Mouse (Mus musculus): Measurements from ENCODE around the gene Gm853. TPM values are rescaled to one million over a fixed set of nuclear protein-coding genes. Genes with fewer than 3 reads are reported as not detected.

Gm853 gene
- not detected in 2 replicates for polyA plus RNA-seq (2012; rRNA removed)

GRCm38 (mm10) chr4:130222179-130222578, at the start of gene Gm853:
Gm853 (minus strand) TSS chr4:130222401.

GRCm38 (mm10) chr4:130175072-130175711, 47.0 kb downstream of the Gm853 start, which contains the start of gene Tinagl1:
Tinagl1 (minus strand) TSS chr4:130175122.

Other genes with a start within 250 kb of the Gm853 start
- 0.16 and 0.66 TPM in 2 replicates for gene Adgrb2, start 237.5 kb downstream of the Gm853 start, polyA plus RNA-seq (2012; rRNA removed)
- gene Col16a1, start 174.6 kb downstream of the Gm853 start, polyA plus RNA-seq (2012; rRNA removed), result 1.8 and 4.6 TPM in 2 replicates
- gene Pef1, start 119.8 kb downstream of the Gm853 start, polyA plus RNA-seq (2012; rRNA removed), result 20.9 and 25.4 TPM in 2 replicates
- 0.02 TPM in 1 of 2 replicates, not detected in the other for gene Hcrtr1, start 83.0 kb downstream of the Gm853 start, polyA plus RNA-seq (2012; rRNA removed)
- 21.6 and 23.1 TPM in 2 replicates for gene Tinagl1, start 47.3 kb downstream of the Gm853 start, polyA plus RNA-seq (2012; rRNA removed)
- gene Serinc2, start 56.8 kb upstream of the Gm853 start, polyA plus RNA-seq (2012; rRNA removed), result 0.29 and 0.81 TPM in 2 replicates
- gene Fabp3, start 86.2 kb upstream of the Gm853 start, polyA plus RNA-seq (2012; rRNA removed), result 0.29 and 1.3 TPM in 2 replicates
- not detected in 2 replicates for gene Gm10570, start 86.3 kb upstream of the Gm853 start, polyA plus RNA-seq (2012; rRNA removed)
- gene Zcchc17, start 137.5 kb upstream of the Gm853 start, polyA plus RNA-seq (2012; rRNA removed), result 20.1 and 21.8 TPM in 2 replicates
- 47.5 and 53.9 TPM in 2 replicates for gene Snrnp40, start 137.7 kb upstream of the Gm853 start, polyA plus RNA-seq (2012; rRNA removed)